Mouse (Mus musculus) thymus, adult 2 months (tissue): ENCODE results near the gene Dhx16. TPM values are rescaled to one million over a fixed set of nuclear protein-coding genes. Genes with fewer than 3 reads are reported as not detected.

Experiments
- DNase-seq: peaks from one replicate; pipeline ENCODE4 v3.0.0; 2021
- H3K27ac ChIP-seq: fragments of 200-500 bp; 2 replicates; pipeline ENCODE4 v1.5.1; 2012; ENCODE audit warnings: low read length, control low read depth; ENCODE audit not compliant: control insufficient read depth, insufficient read depth
- H3K27me3 ChIP-seq: fragments of 200-500 bp; 2 replicates; pipeline ENCODE4 v1.6.1; 2012; ENCODE audit warnings: mild to moderate bottlenecking, low read length, moderate library complexity, mixed read lengths; ENCODE audit not compliant: control insufficient read depth, insufficient read depth
- H3K36me3 ChIP-seq: fragments of 200-500 bp; 2 replicates; pipeline ENCODE4 v1.6.1; 2012; ENCODE audit warnings: mild to moderate bottlenecking, low read length, moderate library complexity; ENCODE audit not compliant: control insufficient read depth, insufficient read depth
- H3K4me1 ChIP-seq: fragments of 200-500 bp; replicated peaks from 2 replicates; pipeline ENCODE4 v1.6.1; 2012; ENCODE audit warnings: low read length; ENCODE audit not compliant: control insufficient read depth, insufficient read depth
- H3K4me3 ChIP-seq: fragments of 200-500 bp; 2 replicates; pipeline ENCODE4 v1.5.1; 2012; ENCODE audit warnings: mild to moderate bottlenecking, low read length, control low read depth, moderate library complexity; ENCODE audit not compliant: control insufficient read depth, insufficient read depth
- CTCF ChIP-seq: fragments of 200-500 bp; IDR thresholded peaks from 2 replicates; pipeline ENCODE4 v1.5.1; 2012; ENCODE audit warnings: mild to moderate bottlenecking, control low read depth, low read length, moderate library complexity, borderline replicate concordance; ENCODE audit not compliant: control insufficient read depth, poor library complexity, insufficient read depth; ENCODE audit errors: extremely low read depth
- POLR2A ChIP-seq: fragments of 200-500 bp; IDR thresholded peaks from 2 replicates; pipeline ENCODE4 v1.6.1; 2012; ENCODE audit warnings: mild to moderate bottlenecking, low read length, control low read depth, moderate library complexity; ENCODE audit not compliant: control insufficient read depth, poor library complexity, insufficient read depth; ENCODE audit errors: extremely low read depth
- WGBS: fragments of 180-500 bp; shearing (Covaris S2); methylation state at CpG from one replicate; pipeline ENCODE4 v1.1.7; 2018; 5-methylcytosine and 5-hydroxymethylcytosine counted together
- polyA plus RNA-seq: library from polyadenylated mRNA; depleted of rRNA; stranded (reverse); fragments of >200 nt; gene quantifications from 2 replicates; pipeline ENCODE4 v1.2.3, GENCODE M21; 2012

Gene Dhx16
- polyA plus RNA-seq, 1 experiment = 174 TPM

DNA sequence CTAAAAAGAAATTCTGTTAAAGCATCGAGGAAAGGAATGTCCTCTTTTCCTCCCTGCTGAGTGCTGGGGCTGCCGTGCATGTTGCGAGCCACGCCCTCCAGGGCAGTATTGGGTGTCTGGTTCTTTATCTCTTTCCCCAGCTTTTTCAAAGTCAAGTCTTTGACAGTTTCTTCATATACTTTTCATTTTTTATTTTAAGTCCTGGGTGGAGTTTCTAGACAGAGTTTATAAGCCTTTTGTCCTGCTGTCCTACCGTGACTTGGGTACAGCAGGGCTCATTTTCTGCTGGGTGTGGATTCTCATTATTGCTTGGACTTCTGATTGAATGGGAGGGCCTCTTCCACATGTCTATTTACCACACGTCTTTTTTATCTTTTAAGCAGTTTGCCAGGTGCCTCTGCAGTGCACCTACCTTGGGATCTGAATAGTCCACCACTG lies 40.3 kb downstream of the Dhx16 start:
- Histone ChIP-seq H3K4me1 (peaks cover 9% of the 10 kb centered on the region), H3K27ac (no peak overlapping the region), H3K4me3 (no peak overlapping the region), H3K36me3 (peaks cover 29% of the 10 kb centered on the region), H3K27me3 (no peaks in the 10 kb centered on the region)
- TF ChIP-seq POLR2A (no peak), CTCF (no peak)
- 72% methylated on average over 6 of the region's 6 CpGs for WGBS
- DNase-seq = no peak

- no peak for DNase-seq
- no peak for TF ChIP-seq POLR2A
- no peak for TF ChIP-seq CTCF
- Histone ChIP-seq H3K4me1 (peaks cover 8% of the 10 kb centered on the region), H3K27ac (no peak overlapping the region), H3K27me3 (no peaks in the 10 kb centered on the region), H3K4me3 (no peak overlapping the region), H3K36me3 (peaks cover 34% of the 10 kb centered on the region)
- 89% methylated on average over 1 of the region's 1 CpGs for WGBS
Observed at GRCm38 (mm10) chr17:35920384-35920783, 40.8 kb downstream of the Dhx16 start.

GRCm38 (mm10) chr17:35920862-35921562 lies 41.4 kb downstream of the Dhx16 start:
- DNase-seq = peak; percentile 37
- Histone ChIP-seq H3K36me3 (peaks cover 41% of the 10 kb centered on the region), H3K27ac (no peak overlapping the region), H3K27me3 (no peaks in the 10 kb centered on the region), H3K4me3 (no peak overlapping the region), H3K4me1 (peaks cover 6% of the 10 kb centered on the region)
- 93% methylated on average over 5 of the region's 5 CpGs for WGBS
- TF ChIP-seq CTCF (no peak), POLR2A (no peak)

DNA sequence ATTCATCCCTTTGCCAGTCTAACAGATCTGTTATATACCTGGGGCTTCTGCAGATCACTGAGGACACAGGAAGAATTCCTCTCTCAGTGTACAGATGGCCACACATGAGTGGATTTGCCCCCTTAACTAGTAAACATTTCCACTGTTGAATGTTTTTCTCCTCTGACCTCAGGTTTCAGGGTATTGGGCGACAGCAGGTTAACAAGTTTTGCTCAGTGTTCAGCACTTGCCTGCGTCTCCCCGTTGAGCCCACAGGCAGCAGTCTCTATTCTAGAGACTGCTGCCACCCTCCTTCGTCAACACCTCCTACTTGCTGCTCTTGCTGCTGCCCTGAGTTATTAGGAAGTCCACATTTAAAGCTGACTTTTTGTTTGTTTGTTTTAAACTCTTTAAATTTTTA lies 42.1 kb downstream of the Dhx16 start:
- no peaks in the 10 kb centered on the region for H3K27me3 ChIP-seq
- DNase-seq = no peak
- 95% methylated on average over 4 of the region's 4 CpGs for WGBS
- peaks cover 48% of the 10 kb centered on the region for H3K36me3 ChIP-seq
- no peak for TF ChIP-seq POLR2A
- no peak for TF ChIP-seq CTCF
- H3K4me3 ChIP-seq = no peak overlapping the region
- H3K27ac ChIP-seq = no peak overlapping the region
- H3K4me1 ChIP-seq = peaks cover 6% of the 10 kb centered on the region

DNA sequence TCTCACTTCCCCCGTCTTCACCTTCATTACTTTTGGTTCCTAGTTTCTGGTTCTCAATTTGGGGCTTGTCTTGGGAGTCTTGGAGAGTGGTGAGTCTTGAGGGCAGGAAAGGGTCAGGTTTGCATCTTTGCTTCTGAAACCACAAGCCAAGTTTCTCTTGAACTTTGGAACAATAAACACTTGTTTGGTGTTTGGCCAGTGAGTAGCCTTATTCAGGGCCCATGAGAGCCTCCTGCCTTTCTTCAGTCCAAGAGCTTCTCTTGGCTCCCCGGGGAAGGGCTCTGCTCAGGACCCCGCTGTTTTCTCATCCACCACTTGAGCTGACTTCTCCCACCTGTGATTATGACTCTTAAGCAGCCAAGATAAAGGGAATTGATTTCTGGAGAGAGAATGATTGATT lies 42.9 kb downstream of the Dhx16 start:
- Histone ChIP-seq H3K27ac (no peak overlapping the region), H3K36me3 (peaks cover 50% of the 10 kb centered on the region), H3K4me3 (no peak overlapping the region), H3K4me1 (peaks cover 6% of the 10 kb centered on the region), H3K27me3 (no peaks in the 10 kb centered on the region)
- 86% methylated on average over 3 of the region's 3 CpGs for WGBS
- TF ChIP-seq POLR2A = no peak
- no peak for TF ChIP-seq CTCF
- DNase-seq = no peak

GRCm38 (mm10) chr17:35923281-35923680 lies 43.7 kb downstream of the Dhx16 start:
- Histone ChIP-seq H3K4me1 (peaks cover 6% of the 10 kb centered on the region), H3K36me3 (peaks cover 53% of the 10 kb centered on the region), H3K27ac (no peak overlapping the region), H3K27me3 (no peaks in the 10 kb centered on the region), H3K4me3 (no peak overlapping the region)
- TF ChIP-seq POLR2A (no peak), CTCF (no peak)
- DNase-seq = no peak
- 94% methylated on average over 4 of the region's 4 CpGs for WGBS

- H3K36me3 ChIP-seq = peaks cover 82% of the 10 kb centered on the region
- no peak overlapping the region for H3K27ac ChIP-seq
- WGBS = 89% methylated on average over 1 of the region's 1 CpGs
- no peaks in the 10 kb centered on the region for H3K4me1 ChIP-seq
- no peaks in the 10 kb centered on the region for H3K27me3 ChIP-seq
- DNase-seq = no peak
- H3K4me3 ChIP-seq = no peak overlapping the region
- TF ChIP-seq POLR2A = no peak
- TF ChIP-seq CTCF = no peak
Observed at GRCm38 (mm10) chr17:35927471-35927870, 47.9 kb downstream of the Dhx16 start.
